Mouse (Mus musculus): Measurements from ENCODE around the gene Arl6ip4.

- TF ChIP-seq CTCF (conservative IDR thresholded peaks at IDR 0.05; ENCODE audit: low read length) (no peak), NANOG (IDR thresholded peaks at IDR 0.05; ENCODE audit: borderline replicate concordance, low read length) (no peak), POU5F1 (IDR thresholded peaks at IDR 0.05; ENCODE audit: borderline replicate concordance, low read length) (no peak)
Observed at GRCm38 (mm10) chr5:124152734-124153133, 36.8 kb downstream of the Arl6ip4 start.
